Mouse (Mus musculus): ENCODE measurements around the gene Apbb1.

- TF ChIP-seq GATA1 (IDR thresholded peaks at IDR 0.05; ENCODE audit: low read length) (no peak), TAL1 (IDR thresholded peaks at IDR 0.05; ENCODE audit: low read length) (no peak)
Measured at GRCm38 (mm10) chr7:105625397-105625796, 43.9 kb upstream of the Apbb1 start.

Data from erythroblast, embryonic 14.5 days (primary cell).